Mouse (Mus musculus) granulocyte monocyte progenitor cell, adult 5-6 weeks (primary cell): Measurements from ENCODE around the gene Krt87. TPM values are rescaled to one million over a fixed set of nuclear protein-coding genes. Genes with fewer than 3 reads are reported as not detected.

Experiments
- total RNA-seq, 2 experiments: library from RNA; stranded (forward) in 1 of 2; stranded (reverse) in 1 of 2; fragments of 200-712, 200-1000 nt in 1 of 2; fragments of >200 nt in 1 of 2; fragmentation: Nextera tagmentation in 1 of 2; gene quantifications; 2 replicates each; pipeline ENCODE4 v1.2.3; 2014 to 2017

Gene Krt87
- total RNA-seq, 2 experiments from 2014 or later: not detected

Other genes with a start within 250 kb of the Krt87 start
- gene Grasp, start 214.6 kb downstream of the Krt87 start, total RNA-seq (2014; fragmentation: Nextera tagmentation): 3.2 and 4.1 TPM in 2 replicates
- 0.26 and 1.0 TPM in 2 replicates for gene Grasp, start 214.6 kb downstream of the Krt87 start, total RNA-seq (2017)
- gene Nr4a1, start 184.5 kb downstream of the Krt87 start, total RNA-seq (2014; fragmentation: Nextera tagmentation): 1.4 and 4.0 TPM in 2 replicates
- gene Nr4a1, start 184.5 kb downstream of the Krt87 start, total RNA-seq (2017): 2.4 and 4.1 TPM in 2 replicates
- gene Atg101, start 154.5 kb downstream of the Krt87 start, total RNA-seq (2014; fragmentation: Nextera tagmentation): 35.3 and 36.0 TPM in 2 replicates
- gene Atg101, start 154.5 kb downstream of the Krt87 start, total RNA-seq (2017): 51.9 and 60.6 TPM in 2 replicates
- gene 6030408B16Rik, start 145.6 kb downstream of the Krt87 start, total RNA-seq (2014; fragmentation: Nextera tagmentation): 0.60 TPM in 1 of 2 replicates, not detected in the other
- gene 6030408B16Rik, start 145.6 kb downstream of the Krt87 start, total RNA-seq (2017): 0.86 TPM in 1 of 2 replicates, not detected in the other
- gene Krt80, start 68.6 kb downstream of the Krt87 start, total RNA-seq (2014; fragmentation: Nextera tagmentation): 3.2 and 4.2 TPM in 2 replicates
- gene Krt80, start 68.6 kb downstream of the Krt87 start, total RNA-seq (2017): 1.2 and 1.3 TPM in 2 replicates
- 0.21 and 0.67 TPM in 2 replicates for gene Krt7, start 27.8 kb downstream of the Krt87 start, total RNA-seq (2014; fragmentation: Nextera tagmentation)
- gene Krt7, start 27.8 kb downstream of the Krt87 start, total RNA-seq (2017): 0.39 TPM in 1 of 2 replicates, not detected in the other
- gene Krt88, start 8.9 kb upstream of the Krt87 start, total RNA-seq (2014; fragmentation: Nextera tagmentation): not detected in 2 replicates
- not detected in 2 replicates for gene Krt88, start 8.9 kb upstream of the Krt87 start, total RNA-seq (2017)
- not detected in 2 replicates for gene Krt81, start 24.9 kb upstream of the Krt87 start, total RNA-seq (2014; fragmentation: Nextera tagmentation)
- gene Krt81, start 24.9 kb upstream of the Krt87 start, total RNA-seq (2017): not detected in 2 replicates
- gene Krt86, start 34.7 kb upstream of the Krt87 start, total RNA-seq (2014; fragmentation: Nextera tagmentation): not detected in 2 replicates
- gene Krt86, start 34.7 kb upstream of the Krt87 start, total RNA-seq (2017): not detected in 2 replicates
- gene Krt83, start 52.7 kb upstream of the Krt87 start, total RNA-seq (2014; fragmentation: Nextera tagmentation): not detected in 2 replicates
- 0.34 TPM in 1 of 2 replicates, not detected in the other for gene Krt83, start 52.7 kb upstream of the Krt87 start, total RNA-seq (2017)
- gene Gm49425, start 78.5 kb upstream of the Krt87 start, total RNA-seq (2014; fragmentation: Nextera tagmentation): not detected in 2 replicates
- gene Gm49425, start 78.5 kb upstream of the Krt87 start, total RNA-seq (2017): not detected in 2 replicates
- not detected in 2 replicates for gene Krt84, start 94.0 kb upstream of the Krt87 start, total RNA-seq (2014; fragmentation: Nextera tagmentation)
- gene Krt84, start 94.0 kb upstream of the Krt87 start, total RNA-seq (2017): not detected in 2 replicates
- gene Krt82, start 111.9 kb upstream of the Krt87 start, total RNA-seq (2014; fragmentation: Nextera tagmentation): not detected in 2 replicates
- gene Krt82, start 111.9 kb upstream of the Krt87 start, total RNA-seq (2017): not detected in 2 replicates
- gene Krt90, start 124.1 kb upstream of the Krt87 start, total RNA-seq (2014; fragmentation: Nextera tagmentation): not detected in 2 replicates
- not detected in 2 replicates for gene Krt90, start 124.1 kb upstream of the Krt87 start, total RNA-seq (2017)
- gene Krt75, start 135.1 kb upstream of the Krt87 start, total RNA-seq (2014; fragmentation: Nextera tagmentation): not detected in 2 replicates
- gene Krt75, start 135.1 kb upstream of the Krt87 start, total RNA-seq (2017): not detected in 2 replicates
- gene Gm5414, start 189.4 kb upstream of the Krt87 start, total RNA-seq (2014; fragmentation: Nextera tagmentation): not detected in 2 replicates
- not detected in 2 replicates for gene Gm5414, start 189.4 kb upstream of the Krt87 start, total RNA-seq (2017)
- not detected in 2 replicates for gene Gm5478, start 208.6 kb upstream of the Krt87 start, total RNA-seq (2014; fragmentation: Nextera tagmentation)
- gene Gm5478, start 208.6 kb upstream of the Krt87 start, total RNA-seq (2017): not detected in 2 replicates
- not detected in 2 replicates for gene Krt6b, start 241.5 kb upstream of the Krt87 start, total RNA-seq (2014; fragmentation: Nextera tagmentation)
- not detected in 2 replicates for gene Krt6b, start 241.5 kb upstream of the Krt87 start, total RNA-seq (2017)